Mouse (Mus musculus): ENCODE measurements at regions not wholly inside any gene's neighbourhood (a gene's known extent, or its start where the extent isn't known, plus 50 kb on each side); places are given as distances from the start of the nearest gene placed in this dataset.
A peak's percentile ranks its signal among the peaks of the same experiment; 100 is the strongest.

GRCm38 (mm10) chr7:50993707-50994106 lies 394.7 kb downstream of the 4933405O20Rik start:
- no peak for DNase-seq (ENCODE audit: low read depth)

GRCm38 (mm10) chr7:51041899-51042667 lies 443.1 kb downstream of the 4933405O20Rik start:
- DNase-seq (ENCODE audit: low read depth): no peak

GRCm38 (mm10) chr7:51051496-51051895 lies 452.5 kb downstream of the 4933405O20Rik start:
- no peak for DNase-seq (ENCODE audit: low read depth)

- DNase-seq (ENCODE audit: low read depth): no peak
Measured at GRCm38 (mm10) chr7:51068376-51068775, 442.5 kb upstream of the Ano5 start.

- no peak for DNase-seq (ENCODE audit: low read depth)
Measured at GRCm38 (mm10) chr7:51093774-51094173, 417.1 kb upstream of the Ano5 start.

- DNase-seq (ENCODE audit: low read depth): no peak
Measured at GRCm38 (mm10) chr7:51101166-51101565, 409.7 kb upstream of the Ano5 start.

GRCm38 (mm10) chr7:51140796-51141195 lies 370.0 kb upstream of the Ano5 start:
- DNase-seq (ENCODE audit: low read depth): no peak

GRCm38 (mm10) chr7:51175211-51175610 lies 335.6 kb upstream of the Ano5 start:
- DNase-seq (ENCODE audit: low read depth): no peak

- DNase-seq (ENCODE audit: low read depth): no peak
Measured at GRCm38 (mm10) chr7:51215487-51216232, 295.2 kb upstream of the Ano5 start.

GRCm38 (mm10) chr7:51216233-51216605 lies 294.6 kb upstream of the Ano5 start:
- no peak for DNase-seq (ENCODE audit: low read depth)

- DNase-seq (ENCODE audit: low read depth): no peak
Measured at GRCm38 (mm10) chr7:51221351-51221750, 289.5 kb upstream of the Ano5 start.

- DNase-seq (ENCODE audit: low read depth): no peak
Measured at GRCm38 (mm10) chr7:51221806-51222205, 289.0 kb upstream of the Ano5 start.

GRCm38 (mm10) chr7:51227136-51227535 lies 283.7 kb upstream of the Ano5 start:
- DNase-seq (ENCODE audit: low read depth): no peak

GRCm38 (mm10) chr7:51234616-51235015 lies 276.2 kb upstream of the Ano5 start:
- no peak for DNase-seq (ENCODE audit: low read depth)

- no peak for DNase-seq (ENCODE audit: low read depth)
Measured at GRCm38 (mm10) chr7:51247695-51248094, 263.1 kb upstream of the Ano5 start.

GRCm38 (mm10) chr7:51254461-51254860 lies 256.4 kb upstream of the Ano5 start:
- no peak for DNase-seq (ENCODE audit: low read depth)

GRCm38 (mm10) chr7:51259160-51259831 lies 251.5 kb upstream of the Ano5 start:
- DNase-seq (ENCODE audit: low read depth): no peak

GRCm38 (mm10) chr7:51264166-51264565 lies 246.7 kb upstream of the Ano5 start:
- no peak for DNase-seq (ENCODE audit: low read depth)

GRCm38 (mm10) chr7:51265896-51266295 lies 244.9 kb upstream of the Ano5 start:
- no peak for DNase-seq (ENCODE audit: low read depth)

- peak; percentile 19 for DNase-seq (ENCODE audit: low read depth)
Measured at GRCm38 (mm10) chr7:51266879-51267278, 243.9 kb upstream of the Ano5 start.

GRCm38 (mm10) chr7:51268743-51269142 lies 242.1 kb upstream of the Ano5 start:
- no peak for DNase-seq (ENCODE audit: low read depth)

GRCm38 (mm10) chr7:51270531-51271090 lies 240.2 kb upstream of the Ano5 start:
- DNase-seq (ENCODE audit: low read depth): peak; percentile 37

- DNase-seq (ENCODE audit: low read depth): no peak
Measured at GRCm38 (mm10) chr7:51281470-51281869, 229.4 kb upstream of the Ano5 start.

Measured in NIH3T3 (cell line).